Mouse (Mus musculus) neural tube, embryonic 14.5 days (tissue): ENCODE results near the gene Ddx19b. TPM values are rescaled to one million over a fixed set of nuclear protein-coding genes. Genes with fewer than 3 reads are reported as not detected.
"Not testable (repeated sequence)": the region's sequence is repeated elsewhere in the genome, so short reads cannot be mapped to it uniquely, and the experiment has no call there.

ENCODE experiments used
- ATAC-seq: fragments of 200-750 bp; cut with Nextera tagmentation; 2 replicates; pipeline ENCODE4 v1.8.0; 2017; ENCODE audit warnings: low read depth, mild to moderate bottlenecking, moderate TSS enrichment, moderate library complexity
- H3K27ac ChIP-seq: fragments of 300-500 bp; sonication (generic); 2 replicates; pipeline ENCODE4 v1.5.1; 2014; ENCODE audit warnings: low read depth, mild to moderate bottlenecking, control low read depth, low read length, moderate library complexity, mixed read lengths
- H3K27me3 ChIP-seq: fragments of 300-500 bp; sonication (generic); 2 replicates; pipeline ENCODE4 v1.6.1; 2014; ENCODE audit warnings: low read length; ENCODE audit not compliant: control insufficient read depth, insufficient read depth
- H3K36me3 ChIP-seq: fragments of 300-500 bp; sonication (generic); 2 replicates; pipeline ENCODE4 v1.6.1; 2014; ENCODE audit warnings: low read length, mixed read lengths; ENCODE audit not compliant: control insufficient read depth, insufficient read depth
- H3K4me1 ChIP-seq: fragments of 300-500 bp; sonication (generic); 2 replicates; pipeline ENCODE4 v1.6.1; 2014; ENCODE audit warnings: low read length; ENCODE audit not compliant: control insufficient read depth, insufficient read depth
- H3K4me2 ChIP-seq: fragments of 300-500 bp; sonication (generic); 2 replicates; pipeline ENCODE4 v1.6.1; 2014; ENCODE audit warnings: mild to moderate bottlenecking, low read depth, low read length, control low read depth
- H3K4me3 ChIP-seq: fragments of 300-500 bp; sonication (generic); 2 replicates; pipeline ENCODE4 v1.5.1; 2014; ENCODE audit warnings: low read depth, low read length, control low read depth, mixed read lengths
- H3K9ac ChIP-seq: fragments of 300-500 bp; sonication (generic); replicated peaks from 2 replicates; pipeline ENCODE4 v1.6.1; 2014; ENCODE audit warnings: low read depth, mild to moderate bottlenecking, control low read depth, low read length, mixed read lengths
- H3K9me3 ChIP-seq: fragments of 300-500 bp; sonication (generic); 2 replicates; pipeline ENCODE4 v1.6.1; 2016; ENCODE audit warnings: low read length; ENCODE audit not compliant: control insufficient read depth
- WGBS: fragments of 180-500 bp; shearing (Covaris S2); extraction: QIAGEN DNeasy Blood & Tissue Kit; methylation state at CpG from one replicate; pipeline ENCODE4 v1.1.7; 2014; 5-methylcytosine and 5-hydroxymethylcytosine counted together
- polyA plus RNA-seq: library from polyadenylated mRNA; unstranded; fragments of >200 nt; fragmentation: Nextera tagmentation; extraction: Ambion mirVana; gene quantifications from 2 replicates; pipeline ENCODE4 v1.2.1, GENCODE M21; 2014

Gene Ddx19b
- polyA plus RNA-seq, result 6.3 and 7.6 TPM in 2 replicates

DNA sequence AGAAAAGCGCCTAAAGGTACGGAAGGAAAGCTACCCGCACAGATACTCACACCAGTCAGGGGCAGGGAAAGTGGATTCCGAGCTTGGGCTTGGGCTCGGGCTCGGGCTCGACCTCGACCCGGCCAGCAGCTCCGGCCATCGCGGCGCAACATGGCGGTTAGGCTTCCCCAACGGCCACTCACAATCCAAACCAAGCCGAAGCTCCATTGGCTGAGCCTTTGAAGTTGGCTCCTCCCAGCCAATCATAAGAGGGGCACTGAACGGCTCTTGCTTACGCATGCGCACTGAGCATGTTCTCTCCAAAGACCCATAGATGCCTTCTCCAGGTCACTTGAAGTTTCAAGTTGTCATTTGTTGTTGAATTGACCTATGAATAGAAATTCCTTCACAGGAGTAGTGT is at the start of gene Ddx19b:
TSS of gene Ddx19b (minus strand) at position 180 of the 400 bp plus-strand sequence.
- 96% methylated on average over 19 of the region's 19 CpGs for WGBS
- no peaks in the 10 kb centered on the region for H3K9me3 ChIP-seq
- no peak within 1 kb of the TSS for H3K27ac ChIP-seq
- H3K27me3 ChIP-seq, result no peaks in the 10 kb centered on the region
- H3K36me3 ChIP-seq, result peaks cover 3% of the 10 kb centered on the region; the same call in 1 of the 2 replicates
- ATAC-seq, result no peak
- H3K4me2 ChIP-seq, result no peak within 1 kb of the TSS
- H3K9ac ChIP-seq, result no peak within 1 kb of the TSS
- H3K4me3 ChIP-seq, result no peak within 1 kb of the TSS
- peaks cover 23% of the 10 kb centered on the region for H3K4me1 ChIP-seq

- no peak for ATAC-seq
- Histone ChIP-seq H3K27ac (no peak overlapping the region), H3K27me3 (no peaks in the 10 kb centered on the region), H3K9ac (no peak overlapping the region), H3K4me3 (no peak overlapping the region), H3K4me1 (no peaks in the 10 kb centered on the region), H3K9me3 (no peaks in the 10 kb centered on the region), H3K36me3 (no peaks in the 10 kb centered on the region), H3K4me2 (no peak overlapping the region)
- WGBS, result 42% methylated on average over 6 of the region's 6 CpGs
Observed at GRCm38 (mm10) chr8:111079861-111080271, 48.3 kb upstream of the Ddx19b start.

GRCm38 (mm10) chr8:111079461-111079860 is 47.9 kb upstream of the Ddx19b start:
- no peak overlapping the region for H3K4me3 ChIP-seq
- no peaks in the 10 kb centered on the region for H3K4me1 ChIP-seq
- H3K27me3 ChIP-seq, result no peaks in the 10 kb centered on the region
- WGBS, result 71% methylated on average over 5 of the region's 5 CpGs
- no peak for ATAC-seq
- H3K9me3 ChIP-seq, result no peaks in the 10 kb centered on the region
- no peak overlapping the region for H3K9ac ChIP-seq
- no peaks in the 10 kb centered on the region for H3K36me3 ChIP-seq
- H3K27ac ChIP-seq, result no peak overlapping the region
- no peak overlapping the region for H3K4me2 ChIP-seq

DNA sequence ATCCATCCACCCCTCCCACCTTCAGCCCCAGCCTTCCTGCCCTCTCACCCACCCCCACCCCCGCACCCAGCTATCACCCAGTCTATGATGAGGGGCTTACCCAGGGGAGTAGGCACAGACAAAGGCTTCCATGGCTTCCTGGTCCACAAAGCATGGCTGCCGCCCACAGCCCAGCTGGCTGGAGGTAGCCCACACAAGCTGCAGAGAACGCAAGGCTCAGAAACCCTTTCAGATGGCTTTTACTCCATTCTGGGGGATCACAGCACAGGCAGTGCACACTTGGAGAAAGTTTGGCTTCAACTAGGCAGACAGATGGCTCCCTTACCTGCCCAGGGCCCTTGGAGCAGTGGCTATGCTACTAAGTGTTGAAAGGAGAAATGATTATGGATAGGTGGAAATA is 44.4 kb upstream of the Ddx19b start:
- Histone ChIP-seq H3K4me2 (no peak overlapping the region), H3K36me3 (no peaks in the 10 kb centered on the region), H3K27ac (no peak overlapping the region), H3K4me1 (no peaks in the 10 kb centered on the region), H3K9me3 (no peaks in the 10 kb centered on the region), H3K9ac (no peak overlapping the region), H3K27me3 (no peaks in the 10 kb centered on the region), H3K4me3 (no peak overlapping the region)
- 82% methylated on average over 3 of the region's 3 CpGs for WGBS
- no peak for ATAC-seq

GRCm38 (mm10) chr8:111068660-111069059 is 37.1 kb upstream of the Ddx19b start:
- H3K27ac ChIP-seq, ATAC-seq, H3K4me3 ChIP-seq, H3K4me2 ChIP-seq, H3K36me3 ChIP-seq, H3K9ac ChIP-seq, H3K4me1 ChIP-seq, H3K9me3 ChIP-seq, H3K27me3 ChIP-seq: not testable (repeated sequence)
- 94% methylated on average over 9 of the region's 9 CpGs for WGBS

GRCm38 (mm10) chr8:111067439-111067838 is 35.9 kb upstream of the Ddx19b start:
- WGBS, result 29% methylated on average over 10 of the region's 10 CpGs
- Histone ChIP-seq H3K4me3 (no peak overlapping the region), H3K36me3 (no peaks in the 10 kb centered on the region), H3K4me1 (no peaks in the 10 kb centered on the region), H3K27ac (no peak overlapping the region), H3K4me2 (no peak overlapping the region), H3K9me3 (no peaks in the 10 kb centered on the region), H3K27me3 (no peaks in the 10 kb centered on the region), H3K9ac (no peak overlapping the region)
- ATAC-seq, result no peak

DNA sequence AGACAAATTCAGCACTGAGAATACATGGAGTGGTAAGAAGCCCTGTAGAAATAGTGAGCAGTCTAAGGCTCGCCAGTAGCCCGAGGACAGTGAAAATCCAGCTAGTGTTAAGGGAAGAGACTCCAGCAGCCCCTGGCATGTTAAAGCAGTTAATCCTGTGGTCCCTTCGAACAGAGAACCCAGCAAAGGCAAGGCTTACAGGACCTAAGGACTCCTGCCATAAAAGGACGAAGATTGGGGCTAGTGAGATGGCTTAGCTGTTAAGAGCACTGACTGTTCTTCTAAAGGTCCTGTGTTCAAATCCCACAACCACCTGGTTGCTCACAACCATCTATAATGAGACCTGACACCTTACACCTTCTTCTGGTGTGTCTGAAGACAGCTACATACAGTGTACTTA is 34.8 kb upstream of the Ddx19b start:
- Histone ChIP-seq H3K4me2 (no peak overlapping the region), H3K9me3 (no peaks in the 10 kb centered on the region), H3K4me3 (no peak overlapping the region), H3K27ac (no peak overlapping the region), H3K36me3 (no peaks in the 10 kb centered on the region), H3K9ac (no peak overlapping the region), H3K4me1 (no peaks in the 10 kb centered on the region; the same call in 1 of the 2 replicates), H3K27me3 (no peaks in the 10 kb centered on the region)
- no peak for ATAC-seq
- WGBS, result 69% methylated on average over 4 of the region's 4 CpGs

GRCm38 (mm10) chr8:111062893-111063292 is 31.3 kb upstream of the Ddx19b start:
- H3K4me2 ChIP-seq, result peak overlapping the region; percentile 36; the same call in 1 of the 2 replicates
- H3K9ac ChIP-seq, result no peak overlapping the region
- WGBS, result 66% methylated on average over 2 of the region's 2 CpGs
- no peak overlapping the region for H3K27ac ChIP-seq
- H3K4me1 ChIP-seq, result peaks cover 10% of the 10 kb centered on the region; the same call in 1 of the 2 replicates
- H3K36me3 ChIP-seq, result no peaks in the 10 kb centered on the region
- no peak for ATAC-seq
- H3K27me3 ChIP-seq, result no peaks in the 10 kb centered on the region
- no peak overlapping the region; the same call in 1 of the 2 replicates for H3K4me3 ChIP-seq
- no peaks in the 10 kb centered on the region for H3K9me3 ChIP-seq

- Histone ChIP-seq H3K36me3 (no peaks in the 10 kb centered on the region), H3K4me2 (peak overlapping the region; percentile 74), H3K27me3 (no peaks in the 10 kb centered on the region), H3K9me3 (no peaks in the 10 kb centered on the region), H3K9ac (peak overlapping the region; percentile 75), H3K27ac (peak overlapping the region; percentile 77), H3K4me1 (peaks cover 15% of the 10 kb centered on the region), H3K4me3 (peak overlapping the region; percentile 68)
- WGBS, result under 1% methylated on average over 27 of the region's 27 CpGs
- ATAC-seq, result peak; percentile 95
Observed at GRCm38 (mm10) chr8:111062072-111062757, 30.7 kb upstream of the Ddx19b start.
